Mouse (Mus musculus): ENCODE data around the gene Rpl34. TPM values are rescaled to one million over a fixed set of nuclear protein-coding genes. Genes with fewer than 3 reads are reported as not detected.
A peak's percentile ranks its signal among the peaks of the same experiment; 100 is the strongest.

Gene Rpl34
- total RNA-seq, 2 experiments from 2014 or later, result 458 to 604 TPM

DNA sequence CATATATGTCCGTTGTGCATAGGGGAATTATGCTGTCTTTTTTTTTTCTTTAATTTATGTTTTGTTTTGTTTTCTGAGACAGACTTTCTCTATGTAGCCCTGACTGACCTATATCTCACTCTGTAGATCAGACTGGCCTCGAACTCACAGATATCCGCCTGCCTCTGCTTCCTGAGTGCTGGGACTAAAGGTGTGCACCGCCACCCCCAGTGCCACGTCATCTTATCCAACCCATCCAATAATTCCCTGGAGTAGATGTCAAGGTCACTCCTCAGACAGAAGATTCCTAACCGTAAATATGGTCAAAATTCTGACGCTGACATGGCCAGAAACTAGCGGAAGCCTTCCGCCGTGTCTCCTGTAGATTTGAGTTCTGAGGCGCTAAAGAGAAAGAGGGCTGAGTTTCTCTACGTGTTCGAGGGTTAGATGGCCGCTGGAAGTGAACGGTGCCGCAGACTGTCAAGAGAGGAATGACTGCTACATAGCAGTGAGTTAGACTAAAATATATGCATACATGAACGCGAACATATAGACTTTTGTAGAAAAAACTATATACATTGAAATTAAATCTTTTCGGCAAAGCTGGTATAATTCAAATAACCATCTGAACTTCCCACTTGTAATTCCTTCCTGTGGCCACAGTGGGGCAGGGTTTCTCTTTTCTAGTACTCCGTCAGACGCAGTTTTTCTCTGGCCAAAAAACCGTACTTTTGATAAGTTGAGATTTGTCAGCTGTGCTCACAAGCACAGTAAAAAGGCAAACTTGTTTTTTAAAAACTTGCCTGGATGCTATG, 15.2 kb downstream of the Rpl34 start:
- peak; percentile 73 for ATAC-seq (replicated peaks; ENCODE audit: low FRiP score, poor library complexity, severe bottlenecking)

DNA sequence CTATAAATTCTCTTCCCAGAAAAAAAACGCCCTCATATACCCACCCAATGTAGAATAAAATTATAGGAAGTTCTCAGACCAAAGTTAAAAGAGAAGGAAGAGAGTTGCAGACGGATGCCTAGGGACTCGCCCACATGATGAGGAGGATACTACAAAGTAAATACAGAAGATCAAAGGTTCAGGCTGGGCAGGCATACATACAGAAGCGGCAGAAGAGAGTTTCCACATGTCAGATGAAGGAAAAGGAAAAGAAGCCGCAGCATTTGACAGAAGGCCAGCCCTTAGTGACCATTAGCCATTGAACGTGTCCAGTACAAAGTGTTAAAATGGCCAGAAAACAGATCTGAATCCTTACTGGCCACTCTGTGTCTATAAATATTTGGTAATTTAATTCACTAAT, 17.3 kb downstream of the Rpl34 start:
- ATAC-seq (replicated peaks; ENCODE audit: low FRiP score, poor library complexity, severe bottlenecking), result no peak

DNA sequence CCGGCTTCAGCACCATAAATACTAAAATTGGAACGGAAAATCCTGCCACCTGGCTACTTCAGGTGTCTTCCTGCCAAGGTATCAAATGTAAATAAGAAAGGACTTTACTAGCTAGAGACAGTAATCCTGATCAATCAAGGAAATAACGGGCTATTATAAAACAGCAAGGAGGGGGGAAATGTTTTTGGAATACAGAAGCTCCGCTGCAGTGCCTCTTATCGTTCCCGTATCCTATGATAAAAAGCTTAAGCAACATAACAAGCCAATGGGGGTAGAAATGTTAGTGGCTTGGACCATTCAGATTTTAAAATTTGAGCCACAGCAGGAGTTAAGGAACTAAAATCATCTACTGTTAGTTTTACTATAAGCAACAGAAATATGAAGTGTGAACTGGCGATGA, 20.1 kb downstream of the Rpl34 start:
- no peak for ATAC-seq (replicated peaks; ENCODE audit: low FRiP score, poor library complexity, severe bottlenecking)

DNA sequence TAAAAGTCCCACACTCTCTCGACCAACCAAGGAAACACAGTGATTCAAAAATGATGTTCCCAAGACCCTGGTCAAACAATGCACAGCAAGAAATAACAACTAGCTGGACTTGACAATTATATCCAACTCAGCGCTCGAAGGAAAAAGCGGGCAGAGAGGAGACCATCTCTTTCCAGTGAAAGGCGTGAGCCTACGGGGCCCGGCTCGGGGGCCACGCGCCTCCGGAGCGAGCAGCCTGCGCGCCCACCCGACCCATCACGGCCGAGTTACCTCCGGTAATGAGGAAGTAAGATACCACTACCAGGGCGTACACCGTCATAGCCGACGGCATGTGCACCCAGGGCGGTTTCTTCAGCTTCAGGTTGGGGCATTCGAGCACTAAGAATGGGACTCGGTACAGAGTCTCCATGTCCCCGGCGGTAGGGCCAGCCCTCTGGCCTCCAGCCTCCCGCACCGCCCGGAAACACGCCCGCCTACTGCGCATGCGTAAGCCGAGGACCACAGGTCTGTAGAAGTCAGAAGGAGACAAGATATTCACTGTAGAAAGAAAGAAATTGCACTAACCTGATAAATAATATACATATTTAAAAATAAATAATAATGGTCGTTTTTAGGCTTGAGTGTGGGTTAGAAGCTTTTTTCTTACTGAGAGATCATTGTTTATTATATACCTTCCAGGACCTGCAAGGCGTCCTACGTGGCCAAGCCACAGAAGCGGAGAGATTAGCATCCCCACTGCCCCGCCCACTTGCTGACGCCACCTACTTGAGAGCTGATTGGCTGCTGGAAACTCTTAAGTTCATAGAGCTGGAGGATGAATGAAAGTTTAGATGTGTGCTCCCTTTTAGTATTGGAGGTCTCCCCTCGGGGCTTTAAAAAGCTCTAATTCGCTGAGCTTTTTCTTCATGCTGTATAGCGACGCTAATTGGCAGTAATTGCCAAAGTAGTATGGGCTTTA, 21.0 kb downstream of the Rpl34 start, which contains the start of gene Ostc:
Gene Ostc (minus strand): TSS at position 478 of the 958 bp plus-strand sequence.
- ATAC-seq (replicated peaks; ENCODE audit: low FRiP score, poor library complexity, severe bottlenecking), result peak; percentile 98

DNA sequence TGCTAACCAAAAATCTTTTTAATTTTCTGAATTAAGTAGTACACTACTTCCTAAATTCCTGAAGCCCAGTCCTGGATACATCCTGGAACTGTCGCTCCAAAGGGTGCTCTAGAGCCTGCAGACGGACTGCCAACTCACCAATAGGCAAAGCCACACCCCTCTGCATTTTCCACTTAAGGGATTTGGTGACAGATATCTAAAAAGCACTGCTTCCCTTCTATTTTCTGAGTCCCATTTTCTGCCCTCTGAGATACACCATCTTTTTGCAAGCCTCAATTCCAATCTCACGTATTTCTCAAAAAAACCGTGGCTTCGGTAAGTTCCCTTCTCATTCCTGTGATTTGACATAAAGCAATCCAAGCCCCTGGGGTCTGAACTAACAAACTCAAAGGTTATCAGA, 21.7 kb downstream of the Rpl34 start:
- ATAC-seq (replicated peaks; ENCODE audit: low FRiP score, poor library complexity, severe bottlenecking), result 0 out of 2 replicates have a peak, but pooled peaks have one; percentile 51

DNA sequence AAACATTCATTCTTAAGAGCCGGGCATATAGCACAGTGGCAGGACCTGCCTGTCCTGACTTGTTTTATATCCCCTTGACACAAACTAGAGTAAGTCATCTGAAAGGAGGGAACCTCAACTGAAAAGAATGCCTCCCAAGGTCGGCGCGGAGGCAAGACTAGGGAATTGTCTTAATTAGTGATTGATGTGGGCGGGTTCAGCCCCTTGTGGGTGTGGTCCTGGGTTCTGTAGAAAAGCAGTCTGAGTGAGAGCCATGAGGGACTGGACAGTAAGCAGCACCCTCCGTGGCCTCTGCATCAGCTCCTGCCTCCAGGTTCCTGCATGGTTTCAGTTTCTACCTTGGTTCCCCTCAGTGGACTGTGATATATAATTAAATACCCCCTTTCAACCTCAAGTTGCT, 27.9 kb downstream of the Rpl34 start:
- no peak for ATAC-seq (replicated peaks; ENCODE audit: low FRiP score, poor library complexity, severe bottlenecking)

DNA sequence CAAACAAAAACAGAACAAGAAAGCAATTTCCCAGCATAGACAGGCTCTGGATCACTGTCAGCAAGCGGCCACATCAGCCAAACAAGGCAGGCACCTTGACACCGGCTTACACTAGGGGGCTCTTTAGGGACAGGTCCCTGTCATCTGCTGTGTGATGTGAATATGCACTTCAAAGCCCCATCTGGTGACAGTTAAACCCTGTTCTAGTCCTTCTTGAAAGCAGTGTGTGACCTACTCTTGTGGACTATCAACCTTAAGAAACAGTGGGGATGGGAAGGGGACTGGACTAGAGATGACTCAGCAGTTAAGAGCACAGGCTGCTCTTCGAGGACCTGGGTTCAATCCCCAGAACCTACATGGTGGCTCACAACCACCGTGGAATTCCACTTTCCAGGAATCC, 32.6 kb downstream of the Rpl34 start:
- no peak for ATAC-seq (replicated peaks; ENCODE audit: low FRiP score, poor library complexity, severe bottlenecking)

DNA sequence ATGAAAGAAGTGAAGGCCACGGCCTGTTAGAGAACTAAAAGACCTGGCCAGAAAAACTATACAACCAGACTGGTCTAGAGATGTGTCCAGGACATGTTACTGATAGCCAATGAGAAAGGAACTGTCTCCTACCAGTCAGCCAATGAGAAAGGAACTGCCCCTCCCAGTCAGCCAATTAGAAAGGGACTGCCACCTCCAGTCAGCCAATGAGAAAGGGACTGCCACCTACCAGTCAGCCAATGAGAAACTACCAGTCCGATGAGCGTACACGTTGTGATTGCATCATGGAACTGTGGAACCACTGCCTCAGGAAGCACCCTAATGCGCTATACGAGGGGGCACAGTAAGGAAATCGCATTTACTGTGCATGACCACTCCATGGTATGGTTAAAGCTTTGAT, 35.5 kb downstream of the Rpl34 start:
- ATAC-seq (replicated peaks; ENCODE audit: low FRiP score, poor library complexity, severe bottlenecking), result no peak

DNA sequence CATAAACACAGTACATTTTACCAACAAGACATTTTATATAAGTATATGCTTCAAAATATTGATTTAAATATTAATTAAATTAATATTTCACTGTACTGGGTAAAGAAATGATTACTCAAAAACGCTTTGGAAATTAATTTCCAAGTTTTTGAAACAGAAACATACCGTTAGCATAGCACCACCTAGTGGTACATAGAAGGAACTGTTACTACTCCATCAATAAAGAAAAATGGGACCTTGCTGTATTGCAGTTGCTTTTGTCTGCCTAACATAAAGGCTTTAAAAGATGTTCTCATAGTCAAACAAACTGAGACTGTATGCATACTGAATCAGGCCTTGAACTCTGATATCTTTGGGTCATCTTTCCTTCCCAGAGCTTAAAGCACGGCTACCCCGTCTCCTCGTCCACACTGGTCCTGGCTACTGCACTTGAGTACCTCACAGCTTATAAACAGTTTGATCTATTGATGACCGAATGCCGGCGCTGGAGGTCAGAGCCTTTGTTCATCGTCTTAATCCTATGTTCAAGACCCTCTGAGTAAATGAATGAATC, 36.1 kb downstream of the Rpl34 start:
- no peak for ATAC-seq (replicated peaks; ENCODE audit: low FRiP score, poor library complexity, severe bottlenecking)

DNA sequence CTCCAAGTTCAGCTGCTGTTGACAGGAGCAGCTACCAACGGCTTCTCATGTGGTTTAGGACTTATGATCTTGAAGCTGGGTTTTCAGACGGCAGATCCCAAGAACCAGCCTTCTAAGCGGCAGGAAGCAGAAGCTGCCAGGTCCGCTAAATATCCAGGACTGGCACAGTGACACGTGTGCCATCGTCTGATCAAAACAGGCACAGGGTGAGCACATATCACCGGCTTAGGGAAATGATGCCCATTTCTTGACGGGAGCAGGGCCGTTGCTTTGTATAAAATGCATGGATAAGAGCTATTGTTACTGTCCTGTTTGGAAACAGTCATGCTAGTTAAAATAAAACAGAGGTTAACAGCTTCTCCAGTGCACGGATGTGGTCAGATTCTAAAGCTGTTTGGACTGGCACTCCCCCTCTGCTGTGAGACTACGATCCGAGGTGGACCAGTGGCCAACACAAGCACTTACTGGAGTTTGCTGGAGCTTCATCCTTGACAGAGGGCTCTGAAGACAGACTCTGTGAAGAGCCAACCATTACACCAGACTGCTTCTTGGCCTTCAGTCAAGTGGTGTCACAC, 38.5 kb downstream of the Rpl34 start:
- ATAC-seq (replicated peaks; ENCODE audit: low FRiP score, poor library complexity, severe bottlenecking), result peak; percentile 50

DNA sequence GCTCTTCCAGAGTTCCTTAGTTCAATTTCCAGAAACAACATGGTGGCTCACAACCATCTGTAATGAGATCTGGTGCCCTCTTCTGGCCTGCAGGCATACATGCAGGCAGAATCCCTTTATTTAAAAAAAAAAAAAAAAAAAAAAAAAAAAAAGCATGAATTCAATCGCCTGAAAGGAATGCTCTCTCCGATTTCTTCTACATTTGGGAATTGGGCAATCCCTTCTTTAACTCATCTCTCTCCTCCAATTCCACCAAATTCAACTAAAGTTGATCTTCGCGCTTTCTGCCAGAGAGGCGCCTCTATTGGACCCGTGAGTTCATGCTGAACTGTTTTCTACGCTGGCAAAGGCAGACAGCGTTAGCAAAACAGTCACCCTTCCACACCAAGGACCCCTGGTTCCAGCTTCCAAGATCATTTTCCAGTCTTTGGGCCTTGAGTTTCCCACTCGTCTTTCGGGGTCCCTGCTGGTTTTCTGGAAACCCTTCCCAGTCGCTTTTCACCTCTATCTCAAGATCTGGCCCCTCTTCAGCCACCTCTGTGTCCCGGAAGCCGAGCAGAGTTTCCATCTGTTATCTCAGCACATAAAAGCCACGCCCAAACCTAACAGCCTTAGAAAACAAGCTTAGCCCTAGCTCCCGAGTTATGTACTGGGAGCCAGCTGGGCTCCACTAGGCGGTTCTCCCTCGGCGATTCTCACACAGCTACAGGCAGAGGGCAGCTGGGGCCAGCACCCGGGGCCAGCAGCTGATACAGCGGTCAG, 39.2 kb downstream of the Rpl34 start:
- ATAC-seq (replicated peaks; ENCODE audit: low FRiP score, poor library complexity, severe bottlenecking), result peak; percentile 85

DNA sequence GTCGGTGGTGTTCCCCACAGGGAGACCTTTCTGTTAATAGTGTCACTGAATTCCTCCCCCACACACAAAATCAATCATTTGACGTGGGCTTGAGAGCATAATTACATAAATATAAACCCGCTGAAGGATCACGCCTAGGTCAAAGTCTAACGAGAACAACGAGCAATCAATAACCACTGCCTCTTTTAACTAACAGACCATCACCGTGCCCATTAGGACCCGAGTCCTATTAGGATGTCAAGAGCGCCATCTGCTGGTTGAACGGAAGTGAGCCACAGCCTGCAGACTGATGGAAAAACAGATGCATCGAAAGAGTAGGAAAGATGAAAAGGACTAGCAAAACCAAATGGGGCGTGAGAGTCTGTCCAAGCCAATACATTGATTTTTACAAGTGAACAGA, 40.6 kb downstream of the Rpl34 start:
- ATAC-seq (replicated peaks; ENCODE audit: low FRiP score, poor library complexity, severe bottlenecking), result peak; percentile 47; the same call in 1 of the 2 replicates

DNA sequence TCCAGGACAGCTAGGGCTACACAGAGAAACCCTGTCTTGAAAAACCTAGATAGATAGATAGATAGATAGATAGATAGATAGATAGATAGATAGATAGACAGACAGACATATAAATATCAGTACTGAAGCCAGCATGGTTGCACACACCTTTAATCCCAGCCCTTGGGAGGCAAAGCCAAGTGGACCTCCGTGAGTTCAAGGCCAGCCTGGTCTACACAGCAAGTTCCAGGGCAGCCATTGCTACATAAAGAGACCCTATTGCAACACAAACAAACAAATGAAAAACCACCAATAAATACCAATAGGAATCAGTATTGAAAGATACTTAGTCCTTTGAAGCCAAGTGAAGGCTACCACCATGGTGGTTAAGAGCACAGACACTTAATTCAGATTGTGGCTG, 43.1 kb downstream of the Rpl34 start:
- no peak for ATAC-seq (replicated peaks; ENCODE audit: low FRiP score, poor library complexity, severe bottlenecking)

DNA sequence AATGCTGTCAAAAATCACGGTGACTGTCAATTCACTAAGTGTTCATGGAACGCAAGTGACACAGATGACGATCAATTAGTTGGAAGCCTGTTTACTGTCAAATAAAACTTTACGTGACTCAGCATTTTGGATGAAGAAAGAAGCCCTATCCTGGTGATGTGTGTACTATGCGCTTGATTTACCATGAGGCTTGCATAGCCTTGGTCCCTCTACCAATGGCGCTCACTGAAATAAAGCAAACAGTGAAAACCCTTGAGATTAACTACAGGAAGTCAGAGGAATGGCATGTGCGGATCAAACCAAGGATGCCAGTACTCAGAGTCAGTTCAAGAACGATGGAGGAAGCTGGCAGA, 45.2 kb downstream of the Rpl34 start:
- ATAC-seq (replicated peaks; ENCODE audit: low FRiP score, poor library complexity, severe bottlenecking), result no peak

DNA sequence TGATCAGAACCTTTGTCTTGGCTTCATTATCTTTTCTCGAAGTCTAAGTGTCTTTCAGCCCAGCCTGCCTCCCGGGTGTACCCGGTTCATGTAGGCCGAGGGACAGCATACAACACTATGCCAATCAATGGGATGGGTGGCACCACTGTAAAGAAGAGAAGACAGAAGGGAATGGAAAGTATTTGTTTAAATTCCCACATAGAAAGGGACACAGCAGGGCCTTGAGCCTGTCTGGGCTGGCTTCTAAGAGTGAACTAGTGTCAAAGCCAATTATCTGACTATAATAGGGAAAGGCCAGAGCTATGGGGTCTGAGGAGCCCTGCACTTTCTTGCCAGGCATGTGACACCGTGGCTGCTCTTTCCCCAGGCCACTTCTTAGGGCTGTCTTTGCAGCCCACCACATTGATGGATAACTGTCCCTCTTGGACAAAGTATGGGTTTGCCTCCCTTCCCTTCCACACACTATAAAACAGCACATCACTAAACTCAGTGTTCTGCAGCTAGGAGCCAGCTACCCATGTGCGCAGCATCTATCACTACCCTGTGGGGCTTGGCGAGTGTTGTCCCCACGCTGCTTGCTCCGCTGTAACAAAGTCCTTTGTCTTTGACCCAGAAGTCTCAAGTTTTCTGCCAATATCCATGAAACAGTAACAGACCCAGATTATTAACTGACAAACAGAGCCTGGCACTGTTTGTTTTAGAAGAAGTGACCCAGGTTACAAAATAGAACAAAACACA, 45.8 kb downstream of the Rpl34 start:
- ATAC-seq (replicated peaks; ENCODE audit: low FRiP score, poor library complexity, severe bottlenecking), result no peak

DNA sequence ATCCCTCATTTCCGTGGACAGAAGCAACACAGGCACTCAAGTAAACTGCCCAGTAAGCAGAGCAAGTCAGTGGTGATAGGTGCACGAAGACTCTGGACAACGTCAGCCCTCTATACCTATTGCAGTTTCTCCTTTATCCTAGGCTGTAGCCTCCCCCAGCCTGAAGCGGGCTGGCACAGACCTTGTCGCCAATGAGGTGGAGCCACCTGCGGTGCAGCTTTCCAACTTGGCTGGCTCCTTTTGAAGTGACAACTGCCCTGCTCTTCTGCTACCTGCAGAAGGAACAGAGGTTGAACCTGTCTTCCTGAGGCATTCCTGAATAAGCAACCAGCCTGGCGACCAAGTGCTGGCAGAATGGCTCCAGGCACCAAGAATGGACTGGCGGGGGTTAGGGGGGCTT, 46.4 kb downstream of the Rpl34 start:
- ATAC-seq (replicated peaks; ENCODE audit: low FRiP score, poor library complexity, severe bottlenecking), result no peak

DNA sequence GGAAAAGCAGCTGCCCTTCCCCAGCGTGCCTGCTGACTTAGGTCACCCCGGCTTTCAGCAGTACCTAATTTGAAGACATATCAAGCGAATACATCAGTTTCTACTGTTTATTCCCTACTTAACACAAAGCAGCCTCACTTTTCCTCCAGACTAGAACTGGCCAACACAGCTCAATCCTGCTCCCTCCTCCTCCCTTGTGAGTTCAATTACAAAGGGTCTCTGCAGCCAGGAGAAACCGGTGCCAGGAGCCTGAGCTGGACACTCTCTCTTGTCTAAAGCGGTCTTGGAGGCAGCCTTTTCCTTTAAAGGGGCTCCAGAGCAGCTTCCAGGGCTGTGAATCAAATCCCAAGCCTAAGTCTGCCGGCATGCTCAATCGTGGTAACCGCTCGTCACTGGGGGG, 48.0 kb downstream of the Rpl34 start:
- no peak for ATAC-seq (replicated peaks; ENCODE audit: low FRiP score, poor library complexity, severe bottlenecking)

DNA sequence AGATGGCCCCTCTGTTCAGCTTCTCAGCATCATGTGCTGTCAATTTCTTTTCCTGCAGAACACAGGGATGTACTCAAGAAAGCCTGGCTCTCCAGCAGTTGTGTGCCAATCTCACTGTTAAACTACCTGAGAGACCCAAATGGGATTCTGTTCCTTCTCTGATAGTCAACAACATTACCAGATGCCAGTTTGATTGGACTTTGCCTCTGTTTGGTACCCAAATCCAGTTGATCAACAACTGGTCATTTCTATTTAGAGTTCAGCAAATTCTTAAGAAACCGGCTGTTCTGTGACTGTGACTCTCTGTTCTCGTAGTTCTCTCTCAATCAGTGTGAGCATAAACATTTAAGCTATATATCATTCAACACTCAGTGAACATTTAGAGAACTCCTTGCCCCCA, 49.0 kb downstream of the Rpl34 start:
- no peak for ATAC-seq (replicated peaks; ENCODE audit: low FRiP score, poor library complexity, severe bottlenecking)

All from erythroid progenitor cell, adult 5-6 weeks (primary cell).